Mouse (Mus musculus): Measurements from ENCODE around the gene Arrdc3.
A peak's percentile ranks its signal among the peaks of the same experiment; 100 is the strongest.

The Arrdc3 gene

DNA sequence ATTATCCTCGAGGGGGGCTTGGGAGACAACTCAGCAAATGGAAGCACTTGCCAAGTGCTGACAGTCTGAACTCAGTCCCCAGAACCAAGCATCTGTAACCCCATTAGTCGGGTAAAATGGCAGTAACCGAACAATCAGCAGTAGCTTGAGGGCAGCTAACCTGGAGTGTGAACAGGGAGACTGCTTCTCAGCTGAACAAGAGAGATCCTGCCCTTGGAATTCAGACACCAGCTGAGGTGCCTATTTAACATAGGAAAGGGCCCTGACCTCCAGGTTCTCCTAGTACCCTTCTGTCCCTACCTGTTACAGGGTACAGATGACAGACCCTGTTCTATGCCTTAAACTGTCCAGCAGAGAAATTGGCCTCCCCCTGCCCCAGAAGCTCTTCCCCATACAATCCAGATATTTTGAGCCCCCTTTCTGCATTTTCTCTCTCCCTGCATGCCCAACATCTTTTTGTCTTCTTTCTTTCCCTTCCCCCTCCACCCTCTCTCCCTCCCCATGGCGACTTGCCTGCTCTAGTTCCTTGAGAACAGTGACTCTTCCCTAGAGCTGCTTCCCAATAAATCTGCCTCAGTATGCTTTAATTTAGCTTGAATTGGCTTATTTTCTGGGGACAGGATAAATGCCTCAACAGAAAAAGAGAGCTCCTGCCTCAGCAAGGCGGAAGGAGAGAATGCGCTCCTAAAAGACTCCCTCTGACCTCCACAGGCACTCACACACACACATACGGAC lies 38.6 kb downstream of the Arrdc3 start:
- no peak for DNase-seq (ENCODE audit: low spot score)

DNA sequence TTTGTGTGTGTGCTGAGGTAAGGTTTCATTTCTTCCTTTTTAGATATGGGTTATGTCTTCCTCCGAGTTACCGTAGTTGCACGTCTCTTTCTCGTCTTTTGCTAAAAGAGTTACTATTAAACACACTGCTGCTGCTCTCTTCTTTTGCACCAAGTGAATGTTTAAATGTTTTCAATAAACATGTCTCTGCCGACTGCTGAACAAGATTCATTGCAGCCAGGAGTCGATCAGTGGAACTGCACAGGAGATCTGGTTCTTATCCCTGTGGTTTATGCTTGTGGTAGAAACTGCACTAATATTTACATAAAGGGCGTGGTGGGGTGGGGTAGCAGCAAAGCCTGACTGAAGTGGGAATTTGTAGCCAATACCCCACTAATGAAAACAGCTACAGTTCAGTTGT lies 45.0 kb downstream of the Arrdc3 start:
- DNase-seq (ENCODE audit: low spot score) = peak; percentile 50

DNA sequence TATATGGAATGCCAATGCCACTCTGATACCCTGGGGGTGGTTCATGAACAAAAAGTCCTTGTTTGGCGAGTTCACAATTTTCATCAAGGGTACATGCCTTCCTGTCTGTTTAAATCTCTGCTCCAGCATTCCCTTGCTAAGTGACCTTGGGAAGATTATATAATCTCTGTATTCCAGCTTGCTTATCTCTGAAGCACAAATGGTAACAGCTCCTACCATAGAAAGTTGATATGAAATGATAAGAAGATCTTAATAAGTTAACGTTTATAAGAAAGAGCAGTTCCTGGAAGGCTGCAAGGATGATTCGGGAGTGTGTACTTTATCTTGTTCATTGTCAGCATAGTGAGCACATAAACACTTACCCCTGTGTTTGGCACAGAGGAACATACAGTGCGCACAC lies 46.8 kb downstream of the Arrdc3 start:
- no peak for DNase-seq (ENCODE audit: low spot score)

DNA sequence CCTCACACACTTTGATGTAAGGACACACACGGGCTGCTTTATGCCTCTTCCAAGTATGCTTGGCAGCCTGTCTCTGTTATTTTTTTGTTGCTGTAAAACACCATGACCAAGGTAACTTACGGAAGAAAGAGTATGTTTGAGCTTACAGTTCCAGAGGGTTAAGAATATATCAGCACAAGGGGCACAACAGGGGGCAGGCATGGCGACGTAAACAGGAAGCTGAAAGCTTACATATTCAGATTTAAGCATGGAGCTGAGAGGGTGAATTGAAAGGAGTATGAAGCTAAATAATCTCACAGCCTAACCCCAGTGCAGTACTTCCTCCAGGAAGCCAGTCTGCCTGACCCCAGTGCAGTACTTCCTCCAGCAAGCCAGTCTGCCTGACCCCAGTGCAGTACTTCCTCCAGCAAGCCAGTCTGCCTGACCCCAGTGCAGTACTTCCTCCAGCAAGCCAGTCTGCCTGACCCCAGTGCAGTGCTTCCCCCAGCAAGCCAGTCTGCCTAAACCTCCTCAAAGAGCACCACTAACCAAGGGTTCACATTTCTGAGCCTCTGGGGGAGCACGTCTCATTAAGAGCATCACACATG lies 49.7 kb downstream of the Arrdc3 start:
- DNase-seq (ENCODE audit: low spot score) = no peak

DNA sequence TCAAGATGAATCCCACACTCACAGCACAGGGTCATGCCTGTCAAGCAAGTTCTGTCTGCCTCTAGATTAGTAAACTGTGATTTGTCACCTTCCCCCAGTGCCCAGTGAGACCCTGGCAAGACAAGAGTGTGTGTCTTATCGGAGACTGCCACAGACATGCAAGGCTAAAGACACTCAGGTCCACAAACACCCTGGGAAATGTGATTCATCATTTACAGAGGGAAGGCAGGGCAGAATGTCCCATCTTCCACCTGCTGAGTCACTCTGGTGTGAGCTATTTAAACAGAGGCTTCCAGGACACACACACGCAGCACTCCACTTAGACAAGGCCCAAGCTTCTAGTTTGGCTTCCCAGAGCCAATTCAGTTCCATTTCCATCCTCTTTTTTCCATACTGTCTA lies 53.2 kb downstream of the Arrdc3 start:
- DNase-seq (ENCODE audit: low spot score) = no peak

DNA sequence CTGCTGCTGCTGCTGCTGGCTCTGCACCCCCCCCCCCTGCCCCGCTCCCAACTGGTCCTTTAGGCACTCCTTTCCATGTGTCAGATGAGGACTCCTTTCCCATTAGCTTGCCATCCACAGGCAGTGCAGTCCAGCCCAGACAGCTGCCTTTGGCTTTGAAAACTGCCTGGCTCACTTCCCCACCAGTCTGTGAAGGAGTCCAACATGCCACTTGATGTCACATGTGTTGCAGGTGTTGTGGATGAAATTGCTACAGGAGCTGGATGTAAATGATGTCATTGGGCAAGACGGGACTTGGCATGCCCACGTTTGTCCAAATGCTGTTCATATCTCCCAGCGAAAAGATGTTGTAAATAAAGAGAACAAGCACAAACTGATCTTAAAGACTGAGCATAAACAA lies 56.0 kb downstream of the Arrdc3 start:
- no peak for DNase-seq (ENCODE audit: low spot score)

DNA sequence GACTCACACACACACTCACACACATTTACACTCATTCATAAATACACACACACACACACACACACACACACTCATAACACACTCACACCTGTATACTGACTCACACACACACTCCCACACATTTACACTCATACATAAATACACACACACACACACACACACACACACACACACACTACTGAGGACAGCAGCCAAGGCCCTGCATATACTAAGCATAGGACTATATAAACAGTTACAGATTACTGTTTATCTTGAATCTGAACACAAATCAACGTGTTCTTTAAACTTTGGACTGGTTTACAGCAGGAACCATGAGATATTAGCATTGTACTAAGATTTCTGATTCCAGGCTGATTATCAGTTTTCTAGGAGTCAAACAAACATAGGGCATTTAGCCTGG lies 56.7 kb downstream of the Arrdc3 start:
- DNase-seq (ENCODE audit: low spot score) = no peak

DNA sequence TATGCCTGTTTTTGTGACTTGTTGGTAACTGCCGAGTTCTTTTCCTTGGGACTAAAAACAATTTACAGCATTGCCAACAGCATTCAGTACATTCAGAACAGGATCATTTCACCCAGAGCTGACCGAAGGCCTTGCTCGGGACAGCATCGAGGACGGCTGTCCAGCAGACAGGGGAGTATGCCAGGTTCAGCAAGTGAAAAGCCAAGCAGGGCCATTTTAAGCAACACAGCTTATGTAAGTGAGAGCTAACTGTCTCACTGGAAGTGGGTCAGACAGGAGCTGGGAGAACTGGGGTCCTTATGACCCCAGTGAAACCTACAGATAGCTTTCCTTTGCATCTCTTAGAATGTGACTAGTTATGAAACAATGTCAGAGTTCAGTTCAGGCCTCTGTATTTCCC lies 57.2 kb downstream of the Arrdc3 start:
- DNase-seq (ENCODE audit: low spot score) = no peak

DNA sequence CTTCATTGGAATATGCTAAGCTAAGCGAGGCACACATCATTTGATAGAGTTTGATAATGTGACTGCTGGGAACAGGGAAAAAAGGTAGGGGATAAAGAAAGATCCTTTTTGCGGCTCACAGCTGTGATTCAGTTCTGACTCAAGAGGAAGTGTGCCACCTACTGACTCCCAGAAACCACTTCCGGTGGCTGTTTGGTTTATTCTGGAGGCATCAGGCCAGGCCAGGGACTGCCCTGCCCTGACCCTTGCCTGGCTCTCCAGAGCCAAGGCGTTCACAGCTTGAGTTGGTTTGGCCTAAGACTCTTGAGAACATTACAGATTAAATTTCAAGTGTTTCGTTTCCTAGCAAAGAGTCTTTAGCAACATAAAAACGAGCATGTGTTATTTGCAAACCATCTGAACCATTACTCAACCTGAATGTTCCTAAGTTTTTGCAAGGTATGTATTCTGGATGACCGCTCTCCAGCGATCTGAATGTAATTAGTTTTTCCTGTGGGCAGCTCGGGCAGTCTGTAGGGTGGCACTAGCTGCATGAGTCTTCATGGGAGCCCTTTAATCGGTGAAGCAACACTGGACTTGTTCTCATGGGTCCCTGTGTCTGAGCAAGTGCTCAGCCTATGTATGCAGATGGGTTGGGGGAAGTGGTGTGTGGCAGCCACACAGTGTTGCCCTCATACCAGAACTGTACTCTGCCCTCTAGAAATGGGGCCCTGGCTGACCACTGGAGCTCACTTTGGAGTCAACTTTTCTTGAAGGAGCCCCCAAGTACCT lies 57.9 kb downstream of the Arrdc3 start:
- DNase-seq (ENCODE audit: low spot score) = peak; percentile 33

DNA sequence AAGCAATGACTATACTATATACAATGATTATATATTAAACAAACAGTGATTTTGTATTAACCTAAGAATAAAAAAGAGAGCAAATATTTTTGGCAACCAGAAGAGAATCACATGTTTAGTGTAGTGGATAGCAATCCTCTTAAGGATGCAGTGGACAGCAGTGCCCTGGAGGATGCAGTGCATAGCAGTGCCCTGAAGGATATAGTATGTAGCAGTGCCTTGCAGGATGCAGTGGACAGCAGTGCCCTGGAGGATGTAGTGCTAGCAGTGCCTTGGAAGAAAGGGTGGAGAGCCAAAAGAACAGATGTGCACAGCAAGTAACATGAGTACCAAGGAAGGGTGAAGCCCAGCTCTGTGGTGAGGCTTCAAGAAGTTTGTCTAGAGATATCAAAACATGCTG lies 61.3 kb downstream of the Arrdc3 start:
- no peak for DNase-seq (ENCODE audit: low spot score)

Data from yolk sac, embryonic 10.5 days (tissue).